Mouse (Mus musculus): ENCODE data around the gene Ptrh2. TPM values are rescaled to one million over a fixed set of nuclear protein-coding genes. Genes with fewer than 3 reads are reported as not detected.

Ptrh2 gene
- polyA plus RNA-seq, 1 experiment from 2014 or later: 36.6 TPM

Other genes with a start within 250 kb of the Ptrh2 start
- 19.7 and 25.1 TPM in 2 replicates for gene Rnft1, start 199.3 kb upstream of the Ptrh2 start, polyA plus RNA-seq (2016; fragmentation: Nextera tagmentation; extraction: Ambion mirVana)
- gene Rps6kb1, start 139.2 kb upstream of the Ptrh2 start, polyA plus RNA-seq (2016; fragmentation: Nextera tagmentation; extraction: Ambion mirVana): 43.5 and 53.6 TPM in 2 replicates
- gene Tubd1, start 139.0 kb upstream of the Ptrh2 start, polyA plus RNA-seq (2016; fragmentation: Nextera tagmentation; extraction: Ambion mirVana): 12.7 and 12.8 TPM in 2 replicates
- 92.8 and 96.1 TPM in 2 replicates for gene Vmp1, start 149 bp upstream of the Ptrh2 start, polyA plus RNA-seq (2016; fragmentation: Nextera tagmentation; extraction: Ambion mirVana)
- gene Cltc, start 73.6 kb downstream of the Ptrh2 start, polyA plus RNA-seq (2016; fragmentation: Nextera tagmentation; extraction: Ambion mirVana): 138 and 139 TPM in 2 replicates
- gene Dhx40, start 123.8 kb downstream of the Ptrh2 start, polyA plus RNA-seq (2016; fragmentation: Nextera tagmentation; extraction: Ambion mirVana): 34.1 and 37.8 TPM in 2 replicates